Mouse (Mus musculus) thymus, adult 2 months (tissue): ENCODE data around the gene Dock7. TPM values are rescaled to one million over a fixed set of nuclear protein-coding genes. Genes with fewer than 3 reads are reported as not detected.

Experiments
- DNase-seq: peaks from one replicate; pipeline ENCODE4 v3.0.0; 2021
- H3K27ac ChIP-seq: fragments of 200-500 bp; 2 replicates; pipeline ENCODE4 v1.5.1; 2012; ENCODE audit warnings: low read length, control low read depth; ENCODE audit not compliant: control insufficient read depth, insufficient read depth
- H3K27me3 ChIP-seq: fragments of 200-500 bp; 2 replicates; pipeline ENCODE4 v1.6.1; 2012; ENCODE audit warnings: mild to moderate bottlenecking, low read length, moderate library complexity, mixed read lengths; ENCODE audit not compliant: control insufficient read depth, insufficient read depth
- H3K36me3 ChIP-seq: fragments of 200-500 bp; 2 replicates; pipeline ENCODE4 v1.6.1; 2012; ENCODE audit warnings: mild to moderate bottlenecking, low read length, moderate library complexity; ENCODE audit not compliant: control insufficient read depth, insufficient read depth
- H3K4me1 ChIP-seq: fragments of 200-500 bp; replicated peaks from 2 replicates; pipeline ENCODE4 v1.6.1; 2012; ENCODE audit warnings: low read length; ENCODE audit not compliant: control insufficient read depth, insufficient read depth
- H3K4me3 ChIP-seq: fragments of 200-500 bp; 2 replicates; pipeline ENCODE4 v1.5.1; 2012; ENCODE audit warnings: mild to moderate bottlenecking, low read length, control low read depth, moderate library complexity; ENCODE audit not compliant: control insufficient read depth, insufficient read depth
- CTCF ChIP-seq: fragments of 200-500 bp; IDR thresholded peaks from 2 replicates; pipeline ENCODE4 v1.5.1; 2012; ENCODE audit warnings: mild to moderate bottlenecking, control low read depth, low read length, moderate library complexity, borderline replicate concordance; ENCODE audit not compliant: control insufficient read depth, poor library complexity, insufficient read depth; ENCODE audit errors: extremely low read depth
- POLR2A ChIP-seq: fragments of 200-500 bp; IDR thresholded peaks from 2 replicates; pipeline ENCODE4 v1.6.1; 2012; ENCODE audit warnings: mild to moderate bottlenecking, low read length, control low read depth, moderate library complexity; ENCODE audit not compliant: control insufficient read depth, poor library complexity, insufficient read depth; ENCODE audit errors: extremely low read depth
- WGBS: fragments of 180-500 bp; shearing (Covaris S2); methylation state at CpG from one replicate; pipeline ENCODE4 v1.1.7; 2018; 5-methylcytosine and 5-hydroxymethylcytosine counted together
- polyA plus RNA-seq: library from polyadenylated mRNA; depleted of rRNA; stranded (reverse); fragments of >200 nt; gene quantifications from 2 replicates; pipeline ENCODE4 v1.2.3, GENCODE M21; 2012

The Dock7 gene
- polyA plus RNA-seq, 1 experiment = 9.3 TPM

DNA sequence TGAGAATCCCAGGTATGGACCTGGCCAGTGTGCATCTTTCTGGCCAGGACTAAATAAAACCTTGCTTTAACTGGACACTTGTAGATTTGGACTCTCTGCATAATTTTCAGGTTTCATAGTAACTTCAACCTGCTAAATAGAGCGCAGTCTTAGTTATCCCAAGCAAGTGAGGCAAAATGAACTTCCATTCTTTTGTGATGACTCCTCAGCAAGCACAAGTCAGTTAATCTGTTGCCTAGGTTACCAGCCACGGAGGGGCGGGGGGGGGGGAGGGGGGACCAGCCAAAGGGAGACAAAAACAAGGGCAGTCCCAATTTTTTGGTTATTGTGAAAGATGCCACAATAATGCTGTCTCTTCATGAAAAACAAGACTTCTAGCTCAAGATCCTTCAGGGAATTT is 39.7 kb upstream of the Dock7 start:
- Histone ChIP-seq H3K36me3 (no peaks in the 10 kb centered on the region), H3K4me3 (no peak overlapping the region), H3K4me1 (no peaks in the 10 kb centered on the region), H3K27ac (no peak overlapping the region), H3K27me3 (no peaks in the 10 kb centered on the region)
- no peak for TF ChIP-seq CTCF
- no peak for TF ChIP-seq POLR2A
- WGBS = 53% methylated on average over 3 of the region's 3 CpGs
- no peak for DNase-seq

DNA sequence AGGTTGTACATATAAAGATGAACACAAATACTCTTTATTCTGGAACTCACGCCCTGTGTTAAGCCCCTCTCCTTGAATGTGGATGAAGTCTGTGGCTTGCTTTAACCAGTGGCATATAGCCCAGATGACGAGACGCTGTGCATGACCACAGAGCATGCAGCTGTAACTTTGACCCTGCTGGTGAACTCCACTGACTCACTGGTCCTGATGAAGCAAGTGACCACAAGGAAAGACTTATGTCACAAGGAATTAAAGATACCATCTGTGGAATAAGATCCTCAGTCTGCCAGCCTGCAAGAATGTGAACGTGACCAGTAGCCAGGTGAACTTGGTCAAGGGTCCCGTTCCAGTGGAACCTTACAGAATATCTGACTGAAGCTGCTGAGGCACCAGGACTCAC is 37.8 kb upstream of the Dock7 start:
- Histone ChIP-seq H3K4me1 (no peaks in the 10 kb centered on the region), H3K36me3 (no peaks in the 10 kb centered on the region), H3K27ac (no peak overlapping the region), H3K4me3 (no peak overlapping the region), H3K27me3 (no peaks in the 10 kb centered on the region)
- TF ChIP-seq POLR2A = no peak
- no peak for TF ChIP-seq CTCF
- WGBS = 76% methylated on average over 5 of the region's 5 CpGs
- DNase-seq = no peak

GRCm38 (mm10) chr4:99156641-99157307 is 36.1 kb upstream of the Dock7 start:
- Histone ChIP-seq H3K4me3 (no peak overlapping the region), H3K36me3 (no peaks in the 10 kb centered on the region), H3K27ac (no peak overlapping the region), H3K27me3 (no peaks in the 10 kb centered on the region), H3K4me1 (no peaks in the 10 kb centered on the region)
- 85% methylated on average over 11 of the region's 11 CpGs for WGBS
- TF ChIP-seq POLR2A (no peak), CTCF (no peak)
- DNase-seq = no peak

GRCm38 (mm10) chr4:99151885-99152558 is 31.3 kb upstream of the Dock7 start:
- no peak for TF ChIP-seq POLR2A
- no peak for TF ChIP-seq CTCF
- H3K27ac ChIP-seq = no peak overlapping the region
- DNase-seq = no peak
- no peak overlapping the region for H3K4me3 ChIP-seq
- no peaks in the 10 kb centered on the region for H3K27me3 ChIP-seq
- no peaks in the 10 kb centered on the region for H3K36me3 ChIP-seq
- no peaks in the 10 kb centered on the region for H3K4me1 ChIP-seq
- WGBS = 39% methylated on average over 4 of the region's 4 CpGs

DNA sequence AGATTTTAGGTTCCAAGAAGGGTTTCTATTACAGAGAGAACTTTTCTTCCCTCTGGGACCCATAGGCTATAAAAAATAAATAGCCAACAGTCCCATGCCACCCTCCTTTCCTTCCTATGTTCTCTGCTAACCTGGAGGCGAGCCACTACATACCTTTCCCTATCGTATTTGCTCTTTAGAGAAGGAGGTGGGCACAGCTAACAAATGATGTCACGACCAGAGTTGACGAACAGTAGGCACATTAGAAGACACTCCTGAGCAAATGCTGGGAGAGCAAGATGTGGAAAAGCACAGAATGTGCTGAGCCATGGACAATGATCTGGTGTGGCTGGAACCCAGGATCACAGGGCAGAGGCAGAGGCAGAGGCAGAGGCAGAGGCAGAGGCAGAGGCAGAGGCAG is 30.7 kb upstream of the Dock7 start:
- H3K27ac ChIP-seq = no peak overlapping the region
- 92% methylated on average over 4 of the region's 4 CpGs for WGBS
- no peak for TF ChIP-seq POLR2A
- TF ChIP-seq CTCF = no peak
- no peak for DNase-seq
- no peaks in the 10 kb centered on the region for H3K36me3 ChIP-seq
- no peaks in the 10 kb centered on the region for H3K27me3 ChIP-seq
- no peak overlapping the region for H3K4me3 ChIP-seq
- H3K4me1 ChIP-seq = no peaks in the 10 kb centered on the region

- 95% methylated on average over 7 of the region's 7 CpGs for WGBS
- Histone ChIP-seq H3K27me3 (no peaks in the 10 kb centered on the region), H3K36me3 (no peaks in the 10 kb centered on the region), H3K4me1 (no peaks in the 10 kb centered on the region), H3K27ac (no peak overlapping the region), H3K4me3 (no peak overlapping the region)
- no peak for TF ChIP-seq CTCF
- DNase-seq = no peak
Observed at GRCm38 (mm10) chr4:99143323-99143722, 22.6 kb upstream of the Dock7 start.

GRCm38 (mm10) chr4:99141578-99141977 is 20.9 kb upstream of the Dock7 start:
- 92% methylated on average over 3 of the region's 3 CpGs for WGBS
- TF ChIP-seq POLR2A (no peak), CTCF (no peak)
- no peaks in the 10 kb centered on the region for H3K27me3 ChIP-seq
- H3K4me1 ChIP-seq = no peaks in the 10 kb centered on the region
- H3K4me3 ChIP-seq = no peak overlapping the region
- no peaks in the 10 kb centered on the region for H3K36me3 ChIP-seq
- DNase-seq = no peak
- no peak overlapping the region for H3K27ac ChIP-seq
